Mouse (Mus musculus) forebrain, embryonic 15.5 days (tissue): ENCODE data around the gene Mtch1. TPM values are rescaled to one million over a fixed set of nuclear protein-coding genes. Genes with fewer than 3 reads are reported as not detected.

Source experiments
- ATAC-seq: fragments of 200-750 bp; cut with Nextera tagmentation; replicated peaks from 2 replicates; pipeline ENCODE4 v1.8.0; 2017; ENCODE audit warnings: mild to moderate bottlenecking, moderate TSS enrichment, moderate library complexity
- H3K27ac ChIP-seq: fragments of 300-500 bp; sonication (generic); replicated peaks from 2 replicates; pipeline ENCODE4 v1.5.1; 2015; ENCODE audit warnings: mild to moderate bottlenecking, inconsistent platforms
- H3K27me3 ChIP-seq: fragments of 300-500 bp; sonication (generic); 2 replicates; pipeline ENCODE4 v1.6.1; 2015; ENCODE audit warnings: inconsistent platforms
- H3K36me3 ChIP-seq: fragments of 300-500 bp; sonication (generic); 2 replicates; pipeline ENCODE4 v1.6.1; 2015; ENCODE audit warnings: mild to moderate bottlenecking, inconsistent platforms
- H3K4me1 ChIP-seq: fragments of 300-500 bp; sonication (generic); 2 replicates; pipeline ENCODE4 v1.6.1; 2015; ENCODE audit warnings: inconsistent platforms
- H3K4me2 ChIP-seq: fragments of 300-500 bp; sonication (generic); replicated peaks from 2 replicates; pipeline ENCODE4 v1.6.1; 2015; ENCODE audit warnings: mild to moderate bottlenecking, inconsistent platforms
- H3K4me3 ChIP-seq: fragments of 300-500 bp; sonication (generic); 2 replicates; pipeline ENCODE4 v1.5.1; 2015; ENCODE audit warnings: mild to moderate bottlenecking, inconsistent platforms
- H3K9ac ChIP-seq: fragments of 300-500 bp; sonication (generic); replicated peaks from 2 replicates; pipeline ENCODE4 v1.6.1; 2015; ENCODE audit warnings: mild to moderate bottlenecking, inconsistent platforms
- H3K9me3 ChIP-seq: fragments of 300-500 bp; sonication (generic); 2 replicates; pipeline ENCODE4 v1.6.1; 2016; ENCODE audit warnings: inconsistent platforms
- WGBS: fragments of 180-500 bp; shearing (Covaris S2); methylation state at CpG from one replicate; pipeline ENCODE4 v1.1.7; 2015; ENCODE audit warnings: mixed read lengths; 5-methylcytosine and 5-hydroxymethylcytosine counted together
- polyA plus RNA-seq: library from polyadenylated mRNA; unstranded; fragments of >200 nt; fragmentation: Nextera tagmentation; extraction: Ambion mirVana; gene quantifications from 2 replicates; pipeline ENCODE4 v1.2.1, GENCODE M21; 2015

Gene Mtch1
- polyA plus RNA-seq, 1 experiment from 2014 or later, result 464 TPM

- ATAC-seq, result no peak
- Histone ChIP-seq H3K9ac (no peak overlapping the region), H3K27ac (no peak overlapping the region), H3K4me1 (no peaks in the 10 kb centered on the region), H3K9me3 (no peaks in the 10 kb centered on the region), H3K36me3 (no peaks in the 10 kb centered on the region), H3K27me3 (0 out of 2 replicates have a peak, but pooled peaks cover 2% of the 10 kb centered on the region), H3K4me3 (no peak overlapping the region), H3K4me2 (no peak overlapping the region)
- WGBS, result 48% methylated on average over 9 of the region's 9 CpGs
These were observed 31.9 kb downstream of the Mtch1 start for GRCm38 (mm10) chr17:29315672-29316465.

- Histone ChIP-seq H3K4me2 (no peak overlapping the region), H3K27me3 (no peaks in the 10 kb centered on the region), H3K36me3 (no peaks in the 10 kb centered on the region), H3K4me3 (no peak overlapping the region), H3K4me1 (no peaks in the 10 kb centered on the region), H3K9me3 (no peaks in the 10 kb centered on the region), H3K27ac (no peak overlapping the region), H3K9ac (no peak overlapping the region)
- no peak for ATAC-seq
These were observed 34.4 kb downstream of the Mtch1 start for GRCm38 (mm10) chr17:29313300-29313699.

- Histone ChIP-seq H3K27ac (no peak overlapping the region), H3K4me3 (no peak overlapping the region), H3K4me1 (no peaks in the 10 kb centered on the region), H3K36me3 (no peaks in the 10 kb centered on the region), H3K9ac (no peak overlapping the region), H3K27me3 (no peaks in the 10 kb centered on the region), H3K9me3 (no peaks in the 10 kb centered on the region), H3K4me2 (no peak overlapping the region)
- 90% methylated on average over 2 of the region's 2 CpGs for WGBS
- no peak for ATAC-seq
These were observed 35.7 kb downstream of the Mtch1 start for GRCm38 (mm10) chr17:29312082-29312481.

GRCm38 (mm10) chr17:29311602-29312001 is 36.1 kb downstream of the Mtch1 start:
- ATAC-seq, result no peak
- Histone ChIP-seq H3K27me3 (no peaks in the 10 kb centered on the region), H3K4me2 (no peak overlapping the region), H3K9ac (no peak overlapping the region), H3K27ac (no peak overlapping the region), H3K9me3 (no peaks in the 10 kb centered on the region), H3K36me3 (no peaks in the 10 kb centered on the region), H3K4me3 (no peak overlapping the region), H3K4me1 (no peaks in the 10 kb centered on the region)
- 89% methylated on average over 8 of the region's 8 CpGs for WGBS

GRCm38 (mm10) chr17:29310056-29310623 is 37.6 kb downstream of the Mtch1 start:
- ATAC-seq, result no peak

GRCm38 (mm10) chr17:29305871-29306270 is 41.9 kb downstream of the Mtch1 start:
- no peaks in the 10 kb centered on the region for H3K27me3 ChIP-seq
- 62% methylated on average over 7 of the region's 7 CpGs for WGBS
- H3K9me3 ChIP-seq, result no peaks in the 10 kb centered on the region
- no peaks in the 10 kb centered on the region for H3K4me1 ChIP-seq
- no peak for ATAC-seq
- no peak overlapping the region for H3K4me3 ChIP-seq
- H3K27ac ChIP-seq, result no peak overlapping the region
- no peak overlapping the region for H3K9ac ChIP-seq
- H3K36me3 ChIP-seq, result peaks cover 11% of the 10 kb centered on the region
- H3K4me2 ChIP-seq, result no peak overlapping the region

More at GRCm38 (mm10) chr17:29310056-29310623, 37.6 kb downstream of the Mtch1 start:
- H3K9ac ChIP-seq, result no peak overlapping the region
- no peak overlapping the region for H3K4me3 ChIP-seq
- no peak overlapping the region for H3K27ac ChIP-seq
- no peaks in the 10 kb centered on the region for H3K9me3 ChIP-seq
- H3K4me1 ChIP-seq, result no peaks in the 10 kb centered on the region
- 81% methylated on average over 21 of the region's 21 CpGs for WGBS
- H3K27me3 ChIP-seq, result no peaks in the 10 kb centered on the region
- no peaks in the 10 kb centered on the region for H3K36me3 ChIP-seq
- no peak overlapping the region for H3K4me2 ChIP-seq

- Histone ChIP-seq H3K4me1 (no peaks in the 10 kb centered on the region), H3K4me3 (no peak overlapping the region), H3K27me3 (no peaks in the 10 kb centered on the region), H3K9me3 (no peaks in the 10 kb centered on the region), H3K36me3 (peaks cover 15% of the 10 kb centered on the region), H3K9ac (no peak overlapping the region), H3K4me2 (no peak overlapping the region), H3K27ac (no peak overlapping the region)
- 35% methylated on average over 15 of the region's 15 CpGs for WGBS
- ATAC-seq, result no peak
These were observed 42.5 kb downstream of the Mtch1 start for GRCm38 (mm10) chr17:29305058-29305806.

GRCm38 (mm10) chr17:29304376-29305057 is 43.2 kb downstream of the Mtch1 start:
- H3K4me3 ChIP-seq, result no peak overlapping the region
- 73% methylated on average over 13 of the region's 13 CpGs for WGBS
- no peak overlapping the region for H3K9ac ChIP-seq
- no peak for ATAC-seq
- no peaks in the 10 kb centered on the region for H3K27me3 ChIP-seq
- no peaks in the 10 kb centered on the region for H3K4me1 ChIP-seq
- H3K36me3 ChIP-seq, result peaks cover 22% of the 10 kb centered on the region
- H3K27ac ChIP-seq, result no peak overlapping the region
- no peaks in the 10 kb centered on the region for H3K9me3 ChIP-seq
- no peak overlapping the region for H3K4me2 ChIP-seq

- no peaks in the 10 kb centered on the region for H3K9me3 ChIP-seq
- 78% methylated on average over 3 of the region's 3 CpGs for WGBS
- H3K4me3 ChIP-seq, result no peak overlapping the region
- no peak overlapping the region for H3K4me2 ChIP-seq
- H3K27ac ChIP-seq, result no peak overlapping the region
- no peaks in the 10 kb centered on the region for H3K27me3 ChIP-seq
- no peaks in the 10 kb centered on the region for H3K4me1 ChIP-seq
- H3K9ac ChIP-seq, result no peak overlapping the region
- peaks cover 24% of the 10 kb centered on the region for H3K36me3 ChIP-seq
- ATAC-seq, result no peak
These were observed 43.9 kb downstream of the Mtch1 start for GRCm38 (mm10) chr17:29303856-29304255.

- no peak for ATAC-seq
- H3K27ac ChIP-seq, result no peak overlapping the region
- H3K9me3 ChIP-seq, result no peaks in the 10 kb centered on the region
- H3K4me3 ChIP-seq, result no peak overlapping the region
- H3K36me3 ChIP-seq, result peaks cover 24% of the 10 kb centered on the region
- H3K9ac ChIP-seq, result no peak overlapping the region
- WGBS, result 47% methylated on average over 3 of the region's 3 CpGs
- no peaks in the 10 kb centered on the region for H3K4me1 ChIP-seq
- no peak overlapping the region for H3K4me2 ChIP-seq
- no peaks in the 10 kb centered on the region for H3K27me3 ChIP-seq
These were observed 44.6 kb downstream of the Mtch1 start for GRCm38 (mm10) chr17:29303087-29303486.

- 86% methylated on average over 5 of the region's 5 CpGs for WGBS
- Histone ChIP-seq H3K4me1 (no peaks in the 10 kb centered on the region), H3K27ac (no peak overlapping the region), H3K4me2 (no peak overlapping the region), H3K4me3 (no peak overlapping the region), H3K36me3 (peaks cover 30% of the 10 kb centered on the region), H3K9ac (no peak overlapping the region), H3K27me3 (no peaks in the 10 kb centered on the region), H3K9me3 (no peaks in the 10 kb centered on the region)
- no peak for ATAC-seq
These were observed 45.6 kb downstream of the Mtch1 start for GRCm38 (mm10) chr17:29302149-29302548.

- ATAC-seq, result no peak
- H3K36me3 ChIP-seq, result peaks cover 37% of the 10 kb centered on the region
- 92% methylated on average over 6 of the region's 6 CpGs for WGBS
- H3K27me3 ChIP-seq, result no peaks in the 10 kb centered on the region
- H3K9ac ChIP-seq, result no peak overlapping the region
- H3K4me1 ChIP-seq, result no peaks in the 10 kb centered on the region
- H3K9me3 ChIP-seq, result no peaks in the 10 kb centered on the region
- H3K4me3 ChIP-seq, result no peak overlapping the region
- no peak overlapping the region for H3K4me2 ChIP-seq
- H3K27ac ChIP-seq, result no peak overlapping the region
These were observed 46.3 kb downstream of the Mtch1 start for GRCm38 (mm10) chr17:29301421-29301820.
